Mouse (Mus musculus) embryo, embryonic 10 days (tissue): ENCODE results near the gene 2410004B18Rik.

Source experiments
- DNase-seq: peaks from one replicate; pipeline ENCODE4 v3.0.0-alpha.2; 2015; ENCODE audit warnings: low spot score

Gene 2410004B18Rik

GRCm38 (mm10) chr3:145929525-145930400 is 8.1 kb upstream of the 2410004B18Rik start:
- peak; percentile 41 for DNase-seq

GRCm38 (mm10) chr3:145933845-145934244 is 4.0 kb upstream of the 2410004B18Rik start:
- DNase-seq, result no peak

GRCm38 (mm10) chr3:145938405-145939349 is 863 bp downstream of the 2410004B18Rik start:
- peak; percentile 54 for DNase-seq

- no peak for DNase-seq
Observed at GRCm38 (mm10) chr3:145939402-145939801, 1.6 kb downstream of the 2410004B18Rik start.

GRCm38 (mm10) chr3:145939971-145940370 is 2.2 kb downstream of the 2410004B18Rik start:
- DNase-seq, result no peak

GRCm38 (mm10) chr3:145941971-145942370 is 4.2 kb downstream of the 2410004B18Rik start:
- peak; percentile 87 for DNase-seq

GRCm38 (mm10) chr3:145944348-145944747 is 6.5 kb downstream of the 2410004B18Rik start:
- DNase-seq, result no peak

GRCm38 (mm10) chr3:145945904-145946303 is 8.1 kb downstream of the 2410004B18Rik start:
- no peak for DNase-seq

- no peak for DNase-seq
Observed at GRCm38 (mm10) chr3:145946654-145947053, 8.8 kb downstream of the 2410004B18Rik start.

- DNase-seq, result no peak
Observed at GRCm38 (mm10) chr3:145947539-145948204, 9.9 kb downstream of the 2410004B18Rik start.

- DNase-seq, result peak; percentile 82
Observed at GRCm38 (mm10) chr3:145950034-145950814, 12.4 kb downstream of the 2410004B18Rik start.

- DNase-seq, result no peak
Observed at GRCm38 (mm10) chr3:145950815-145951130, 13.0 kb downstream of the 2410004B18Rik start.

GRCm38 (mm10) chr3:145951287-145952165 is 13.7 kb downstream of the 2410004B18Rik start:
- no peak for DNase-seq

GRCm38 (mm10) chr3:145952945-145953344 is 15.1 kb downstream of the 2410004B18Rik start:
- DNase-seq, result no peak

GRCm38 (mm10) chr3:145953411-145953810 is 15.6 kb downstream of the 2410004B18Rik start:
- DNase-seq, result no peak

- no peak for DNase-seq
Observed at GRCm38 (mm10) chr3:145959824-145960223, 22.0 kb downstream of the 2410004B18Rik start.

- peak; percentile 28 for DNase-seq
Observed at GRCm38 (mm10) chr3:145962411-145962810, 24.6 kb downstream of the 2410004B18Rik start.

GRCm38 (mm10) chr3:145963101-145964017 is 25.5 kb downstream of the 2410004B18Rik start:
- peak; percentile 52 for DNase-seq

- DNase-seq, result peak; percentile 59
Observed at GRCm38 (mm10) chr3:145964018-145964387, 26.2 kb downstream of the 2410004B18Rik start.
